Mouse (Mus musculus) cerebellum, adult 2 months (tissue): ENCODE data around the gene Snd1.

ENCODE experiments used
- CTCF ChIP-seq: fragments of 200-500 bp; IDR thresholded peaks from 2 replicates; pipeline ENCODE4 v1.5.1; 2011; ENCODE audit warnings: low read depth, mild to moderate bottlenecking, control low read depth, low read length, moderate library complexity, borderline replicate concordance; ENCODE audit not compliant: insufficient read depth
- POLR2A ChIP-seq: fragments of 200-500 bp; IDR thresholded peaks from 2 replicates; pipeline ENCODE4 v1.6.1; 2011; ENCODE audit warnings: low read length, control low read depth, borderline replicate concordance; ENCODE audit not compliant: insufficient read depth

- TF ChIP-seq POLR2A = no peak
- TF ChIP-seq CTCF = no peak
Measured at GRCm38 (mm10) chr6:28516618-28517017, 41.7 kb downstream of the Snd1 start.
